Mouse (Mus musculus): ENCODE results near the gene Bag2. TPM values are rescaled to one million over a fixed set of nuclear protein-coding genes. Genes with fewer than 3 reads are reported as not detected.

Bag2 gene
- 31.8 and 34.9 TPM in 2 replicates for total RNA-seq (2014; rRNA removed)
- polyA plus RNA-seq (2015; fragmentation: Nextera tagmentation; extraction: Ambion mirVana) = 26.6 and 27.8 TPM in 2 replicates

- TF ChIP-seq CTCF (IDR thresholded peaks at IDR 0.05; ENCODE audit: low read depth) = 0 out of 2 replicates have a peak, but pooled peaks have one; percentile 24
- 2% methylated on average over 30 of the region's 61 CpGs for WGBS
- Histone ChIP-seq H3K36me3 (ENCODE audit: insufficient read depth, low read length) (0 out of 2 replicates have a peak, but pooled peaks cover 4% of the 10 kb centered on the region), H3K27ac (peak within 1 kb of the TSS; percentile 58; the same call in 1 of the 2 replicates), H3K9ac (replicated peaks; ENCODE audit: low read length) (peak within 1 kb of the TSS; percentile 80), H3K9me3 (ENCODE audit: low read length) (no peaks in the 10 kb centered on the region), H3K4me1 (ENCODE audit: insufficient read depth, low read length) (peaks cover 6% of the 10 kb centered on the region; the same call in 1 of the 2 replicates), H3K4me3 (ENCODE audit: low read length) (peak within 1 kb of the TSS; percentile 73), H3K4me2 (ENCODE audit: low read depth, low read length) (peak within 1 kb of the TSS; percentile 98), H3K27me3 (ENCODE audit: insufficient read depth, low read length) (no peaks in the 10 kb centered on the region)
- DNase-seq (ENCODE audit: low spot score) = peak; percentile 66
- ATAC-seq = peak; percentile 88
These were observed at the start of gene Bag2 for GRCm38 (mm10) chr1:33757491-33758041. Gene Bag2, minus strand, starts transcription at chr1:33757795.

DNA sequence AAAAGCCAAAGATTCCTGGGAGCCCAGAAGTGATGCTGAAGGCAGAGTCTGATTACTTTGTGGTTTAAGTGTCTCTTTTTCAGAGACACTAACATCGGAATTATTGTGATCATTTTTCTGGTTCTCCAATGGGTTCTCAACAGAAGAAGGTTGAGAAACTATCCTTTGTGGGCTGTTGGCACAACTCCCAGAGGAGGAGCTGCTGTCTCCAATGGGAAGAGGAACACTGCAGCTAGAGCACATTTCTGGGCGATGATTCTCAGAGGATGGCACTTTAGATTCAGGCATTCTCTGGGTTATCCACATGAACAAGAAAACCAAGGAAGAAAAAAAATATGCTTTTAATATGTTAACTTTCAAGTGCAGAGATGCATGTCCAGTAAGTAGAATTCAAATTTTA is 45.7 kb upstream of the Bag2 start:
- Histone ChIP-seq H3K36me3 (ENCODE audit: insufficient read depth, low read length) (peaks cover 32% of the 10 kb centered on the region), H3K27ac (no peak overlapping the region), H3K9me3 (ENCODE audit: low read length) (no peaks in the 10 kb centered on the region), H3K4me1 (ENCODE audit: insufficient read depth, low read length) (no peaks in the 10 kb centered on the region; the same call in 1 of the 2 replicates), H3K9ac (replicated peaks; ENCODE audit: low read length) (no peak overlapping the region), H3K27me3 (ENCODE audit: insufficient read depth, low read length) (no peaks in the 10 kb centered on the region), H3K4me3 (ENCODE audit: low read length) (no peak overlapping the region), H3K4me2 (ENCODE audit: low read depth, low read length) (no peak overlapping the region)
- no peak for TF ChIP-seq CTCF (IDR thresholded peaks at IDR 0.05; ENCODE audit: low read depth)
- ATAC-seq = no peak
- no peak for DNase-seq (ENCODE audit: low spot score)
- WGBS = 86% methylated on average over 2 of the region's 2 CpGs

DNA sequence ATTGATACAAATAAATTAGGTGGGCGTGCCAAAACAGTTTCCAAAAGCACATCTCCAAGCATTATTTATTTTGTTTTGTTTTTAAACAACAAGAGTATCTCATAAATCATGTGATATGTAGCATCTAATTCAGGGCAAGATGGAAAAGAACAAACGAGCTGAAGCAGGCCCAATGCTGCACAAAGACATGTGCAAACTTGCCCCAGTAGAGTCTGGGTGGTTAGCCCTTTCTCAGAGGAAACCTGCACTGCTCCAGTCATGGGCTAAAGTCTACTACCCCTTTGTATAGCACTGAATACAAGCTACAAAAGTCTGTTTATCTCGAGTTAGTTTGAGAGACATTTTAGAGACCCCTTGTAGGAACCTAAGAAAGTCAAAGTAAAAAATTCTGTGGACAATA is 42.0 kb upstream of the Bag2 start:
- DNase-seq (ENCODE audit: low spot score) = no peak
- H3K4me3 ChIP-seq (ENCODE audit: low read length) = no peak overlapping the region
- H3K27me3 ChIP-seq (ENCODE audit: insufficient read depth, low read length) = no peaks in the 10 kb centered on the region
- no peak overlapping the region for H3K9ac ChIP-seq (replicated peaks; ENCODE audit: low read length)
- WGBS = 88% methylated on average over 3 of the region's 3 CpGs
- H3K9me3 ChIP-seq (ENCODE audit: low read length) = no peaks in the 10 kb centered on the region
- no peak for TF ChIP-seq CTCF (IDR thresholded peaks at IDR 0.05; ENCODE audit: low read depth)
- H3K4me2 ChIP-seq (ENCODE audit: low read depth, low read length) = no peak overlapping the region
- H3K27ac ChIP-seq = no peak overlapping the region
- H3K36me3 ChIP-seq (ENCODE audit: insufficient read depth, low read length) = peaks cover 26% of the 10 kb centered on the region
- no peaks in the 10 kb centered on the region for H3K4me1 ChIP-seq (ENCODE audit: insufficient read depth, low read length)
- no peak for ATAC-seq

- Histone ChIP-seq H3K36me3 (ENCODE audit: insufficient read depth, low read length) (no peaks in the 10 kb centered on the region; the same call in 1 of the 2 replicates), H3K4me1 (ENCODE audit: insufficient read depth, low read length) (no peaks in the 10 kb centered on the region), H3K4me2 (ENCODE audit: low read depth, low read length) (no peak overlapping the region), H3K9me3 (ENCODE audit: low read length) (no peaks in the 10 kb centered on the region), H3K4me3 (ENCODE audit: low read length) (no peak overlapping the region), H3K27me3 (ENCODE audit: insufficient read depth, low read length) (no peaks in the 10 kb centered on the region), H3K9ac (replicated peaks; ENCODE audit: low read length) (no peak overlapping the region), H3K27ac (no peak overlapping the region)
- WGBS = 64% methylated on average over 3 of the region's 3 CpGs
- DNase-seq (ENCODE audit: low spot score) (no peak), ATAC-seq (no peak)
- no peak for TF ChIP-seq CTCF (IDR thresholded peaks at IDR 0.05; ENCODE audit: low read depth)
These were observed 30.9 kb upstream of the Bag2 start for GRCm38 (mm10) chr1:33788493-33788892.

DNA sequence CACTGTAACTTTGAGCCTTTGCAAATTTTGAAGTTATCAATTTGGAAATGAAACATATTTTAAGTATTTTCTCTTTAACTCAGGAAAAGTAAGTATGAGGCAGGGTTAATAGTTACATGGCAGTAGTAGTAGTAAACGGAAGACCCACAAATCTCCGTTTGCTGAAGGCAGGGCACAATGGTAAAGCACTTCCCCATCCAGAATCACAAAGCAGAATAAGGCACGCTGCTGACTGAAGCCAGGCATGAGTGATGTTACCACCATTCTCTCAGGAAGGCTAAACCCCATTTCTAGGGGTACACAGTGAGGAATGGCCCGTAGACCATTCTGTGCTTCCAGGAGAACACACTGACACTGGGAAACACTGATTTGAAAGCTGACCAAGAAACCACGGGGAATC is 30.5 kb upstream of the Bag2 start:
- no peaks in the 10 kb centered on the region; the same call in 1 of the 2 replicates for H3K36me3 ChIP-seq (ENCODE audit: insufficient read depth, low read length)
- no peak overlapping the region for H3K4me3 ChIP-seq (ENCODE audit: low read length)
- TF ChIP-seq CTCF (IDR thresholded peaks at IDR 0.05; ENCODE audit: low read depth) = no peak
- no peak overlapping the region for H3K9ac ChIP-seq (replicated peaks; ENCODE audit: low read length)
- H3K4me2 ChIP-seq (ENCODE audit: low read depth, low read length) = no peak overlapping the region
- DNase-seq (ENCODE audit: low spot score) (no peak), ATAC-seq (no peak)
- H3K27ac ChIP-seq = no peak overlapping the region
- H3K9me3 ChIP-seq (ENCODE audit: low read length) = no peaks in the 10 kb centered on the region
- no peaks in the 10 kb centered on the region for H3K4me1 ChIP-seq (ENCODE audit: insufficient read depth, low read length)
- H3K27me3 ChIP-seq (ENCODE audit: insufficient read depth, low read length) = no peaks in the 10 kb centered on the region
- 74% methylated on average over 5 of the region's 5 CpGs for WGBS

GRCm38 (mm10) chr1:33784561-33784960 is 27.0 kb upstream of the Bag2 start:
- Histone ChIP-seq H3K27ac (no peak overlapping the region), H3K4me3 (ENCODE audit: low read length) (no peak overlapping the region), H3K9me3 (ENCODE audit: low read length) (no peaks in the 10 kb centered on the region), H3K9ac (replicated peaks; ENCODE audit: low read length) (no peak overlapping the region), H3K27me3 (ENCODE audit: insufficient read depth, low read length) (no peaks in the 10 kb centered on the region), H3K36me3 (ENCODE audit: insufficient read depth, low read length) (no peaks in the 10 kb centered on the region; the same call in 1 of the 2 replicates), H3K4me2 (ENCODE audit: low read depth, low read length) (no peak overlapping the region), H3K4me1 (ENCODE audit: insufficient read depth, low read length) (no peaks in the 10 kb centered on the region)
- no peak for DNase-seq (ENCODE audit: low spot score)
- WGBS = 98% methylated on average over 5 of the region's 5 CpGs
- no peak for ATAC-seq
- TF ChIP-seq CTCF (IDR thresholded peaks at IDR 0.05; ENCODE audit: low read depth) = no peak

DNA sequence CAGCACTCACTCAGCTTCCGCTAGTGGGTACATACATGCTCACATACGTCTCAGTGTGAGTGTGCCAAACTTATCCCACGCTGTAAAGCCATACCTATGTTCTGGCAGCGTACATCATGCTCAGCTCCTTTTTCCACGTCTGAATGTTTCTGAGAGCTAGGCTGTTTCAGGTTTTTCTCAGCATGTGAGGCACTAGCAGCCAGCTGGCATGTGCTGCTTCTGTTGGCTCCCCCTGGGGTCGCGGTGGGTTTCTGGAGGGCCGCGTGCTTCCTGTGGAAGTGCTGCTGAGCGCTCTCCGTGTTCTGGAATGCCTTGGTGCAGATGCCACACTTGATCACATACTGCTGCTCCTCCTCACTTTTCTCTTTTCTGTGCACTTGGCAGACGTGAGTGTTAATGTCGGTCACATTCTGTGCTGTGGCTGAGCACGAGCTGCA is 18.6 kb upstream of the Bag2 start:
- 67% methylated on average over 14 of the region's 14 CpGs for whole genome bisulfite sequencing
- H3K36me3 ChIP-seq (ENCODE audit: insufficient read depth, low read length) = peaks cover 31% of the 10 kb centered on the region
- DNase-seq (ENCODE audit: low spot score) (peak; percentile 28), ATAC-seq (peak; percentile 15; the same call in 1 of the 2 replicates)
- TF ChIP-seq CTCF (IDR thresholded peaks at IDR 0.05; ENCODE audit: low read depth) = no peak
- H3K4me1 ChIP-seq (ENCODE audit: insufficient read depth, low read length) = no peaks in the 10 kb centered on the region
- H3K27me3 ChIP-seq (ENCODE audit: insufficient read depth, low read length) = no peaks in the 10 kb centered on the region
- H3K9ac ChIP-seq (replicated peaks; ENCODE audit: low read length) = no peak overlapping the region
- H3K9me3 ChIP-seq (ENCODE audit: low read length) = no peaks in the 10 kb centered on the region
- no peak overlapping the region for H3K4me3 ChIP-seq (ENCODE audit: low read length)
- no peak overlapping the region for H3K27ac ChIP-seq
- H3K4me2 ChIP-seq (ENCODE audit: low read depth, low read length) = no peak overlapping the region
